Mouse (Mus musculus): ENCODE results near the gene Olfr355. TPM values are rescaled to one million over a fixed set of nuclear protein-coding genes. Genes with fewer than 3 reads are reported as not detected.

Olfr355 gene
- total RNA-seq (2015; ENCODE audit: low replicate concordance) = not detected in 2 replicates
- total RNA-seq (2017; ENCODE audit: low replicate concordance) = not detected in 2 replicates

- ATAC-seq (replicated peaks; ENCODE audit: low FRiP score, poor library complexity, severe bottlenecking) = no peak
Observed at GRCm38 (mm10) chr2:36928797-36929196, at the start of gene Olfr355. Gene Olfr355 (minus strand): TSS chr2:36928897.

- no peak for ATAC-seq (replicated peaks; ENCODE audit: low FRiP score, poor library complexity, severe bottlenecking)
Observed at GRCm38 (mm10) chr2:36936821-36937220, 8.1 kb upstream of the Olfr355 start, which contains the start of gene Olfr356. Gene Olfr356 (plus strand): TSS chr2:36937121.

GRCm38 (mm10) chr2:36905380-36905779, 23.3 kb downstream of the Olfr355 start, which contains the start of gene Olfr354:
Gene Olfr354 (plus strand): TSS chr2:36905680.
- ATAC-seq (replicated peaks; ENCODE audit: low FRiP score, poor library complexity, severe bottlenecking) = no peak

- ATAC-seq (replicated peaks; ENCODE audit: low FRiP score, poor library complexity, severe bottlenecking) = no peak
Observed at GRCm38 (mm10) chr2:36897114-36897513, 31.6 kb downstream of the Olfr355 start.

GRCm38 (mm10) chr2:36892836-36893235, 35.9 kb downstream of the Olfr355 start, which contains the start of gene Olfr353:
Gene Olfr353 (minus strand): TSS chr2:36892936.
- ATAC-seq (replicated peaks; ENCODE audit: low FRiP score, poor library complexity, severe bottlenecking) = no peak

Other genes with a start within 250 kb of the Olfr355 start
- not detected in 2 replicates for gene Olfr346, start 243.1 kb downstream of the Olfr355 start, total RNA-seq (2015; ENCODE audit: low replicate concordance)
- gene Olfr346, start 243.1 kb downstream of the Olfr355 start, total RNA-seq (2017; ENCODE audit: low replicate concordance) = not detected in 2 replicates
- not detected in 2 replicates for gene Olfr347, start 197.0 kb downstream of the Olfr355 start, total RNA-seq (2015; ENCODE audit: low replicate concordance)
- not detected in 2 replicates for gene Olfr347, start 197.0 kb downstream of the Olfr355 start, total RNA-seq (2017; ENCODE audit: low replicate concordance)
- not detected in 2 replicates for gene Olfr348, start 144.6 kb downstream of the Olfr355 start, total RNA-seq (2015; ENCODE audit: low replicate concordance)
- gene Olfr348, start 144.6 kb downstream of the Olfr355 start, total RNA-seq (2017; ENCODE audit: low replicate concordance) = not detected in 2 replicates
- gene Olfr50, start 138.4 kb downstream of the Olfr355 start, total RNA-seq (2015; ENCODE audit: low replicate concordance) = not detected in 2 replicates
- gene Olfr50, start 138.4 kb downstream of the Olfr355 start, total RNA-seq (2017; ENCODE audit: low replicate concordance) = not detected in 2 replicates
- gene Olfr3, start 111.9 kb downstream of the Olfr355 start, total RNA-seq (2015; ENCODE audit: low replicate concordance) = not detected in 2 replicates
- not detected in 2 replicates for gene Olfr3, start 111.9 kb downstream of the Olfr355 start, total RNA-seq (2017; ENCODE audit: low replicate concordance)
- not detected in 2 replicates for gene Olfr350, start 82.6 kb downstream of the Olfr355 start, total RNA-seq (2015; ENCODE audit: low replicate concordance)
- not detected in 2 replicates for gene Olfr350, start 82.6 kb downstream of the Olfr355 start, total RNA-seq (2017; ENCODE audit: low replicate concordance)
- gene Olfr351, start 66.2 kb downstream of the Olfr355 start, total RNA-seq (2015; ENCODE audit: low replicate concordance) = not detected in 2 replicates
- not detected in 2 replicates for gene Olfr351, start 66.2 kb downstream of the Olfr355 start, total RNA-seq (2017; ENCODE audit: low replicate concordance)
- gene Olfr352, start 60.4 kb downstream of the Olfr355 start, total RNA-seq (2015; ENCODE audit: low replicate concordance) = not detected in 2 replicates
- not detected in 2 replicates for gene Olfr352, start 60.4 kb downstream of the Olfr355 start, total RNA-seq (2017; ENCODE audit: low replicate concordance)
- not detected in 2 replicates for gene Olfr353, start 36.0 kb downstream of the Olfr355 start, total RNA-seq (2015; ENCODE audit: low replicate concordance)
- not detected in 2 replicates for gene Olfr353, start 36.0 kb downstream of the Olfr355 start, total RNA-seq (2017; ENCODE audit: low replicate concordance)
- gene Olfr354, start 23.2 kb downstream of the Olfr355 start, total RNA-seq (2015; ENCODE audit: low replicate concordance) = not detected in 2 replicates
- under 0.01 and 0.26 TPM in 2 replicates for gene Olfr354, start 23.2 kb downstream of the Olfr355 start, total RNA-seq (2017; ENCODE audit: low replicate concordance)
- gene Olfr356, start 8.2 kb upstream of the Olfr355 start, total RNA-seq (2015; ENCODE audit: low replicate concordance) = not detected in 2 replicates
- gene Olfr356, start 8.2 kb upstream of the Olfr355 start, total RNA-seq (2017; ENCODE audit: low replicate concordance) = not detected in 2 replicates
- not detected in 2 replicates for gene Olfr357, start 64.9 kb upstream of the Olfr355 start, total RNA-seq (2015; ENCODE audit: low replicate concordance)
- gene Olfr357, start 64.9 kb upstream of the Olfr355 start, total RNA-seq (2017; ENCODE audit: low replicate concordance) = not detected in 2 replicates
- not detected in 2 replicates for gene Olfr358, start 80.4 kb upstream of the Olfr355 start, total RNA-seq (2015; ENCODE audit: low replicate concordance)
- gene Olfr358, start 80.4 kb upstream of the Olfr355 start, total RNA-seq (2017; ENCODE audit: low replicate concordance) = not detected in 2 replicates
- not detected in 2 replicates for gene Olfr360, start 136.8 kb upstream of the Olfr355 start, total RNA-seq (2015; ENCODE audit: low replicate concordance)
- gene Olfr360, start 136.8 kb upstream of the Olfr355 start, total RNA-seq (2017; ENCODE audit: low replicate concordance) = not detected in 2 replicates
- not detected in 2 replicates for gene Olfr361, start 160.4 kb upstream of the Olfr355 start, total RNA-seq (2015; ENCODE audit: low replicate concordance)
- gene Olfr361, start 160.4 kb upstream of the Olfr355 start, total RNA-seq (2017; ENCODE audit: low replicate concordance) = not detected in 2 replicates
- gene Olfr362, start 189.0 kb upstream of the Olfr355 start, total RNA-seq (2015; ENCODE audit: low replicate concordance) = not detected in 2 replicates
- not detected in 2 replicates for gene Olfr362, start 189.0 kb upstream of the Olfr355 start, total RNA-seq (2017; ENCODE audit: low replicate concordance)
- gene Olfr364-ps1, start 210.4 kb upstream of the Olfr355 start, total RNA-seq (2015; ENCODE audit: low replicate concordance) = not detected in 2 replicates
- not detected in 2 replicates for gene Olfr364-ps1, start 210.4 kb upstream of the Olfr355 start, total RNA-seq (2017; ENCODE audit: low replicate concordance)

Data from erythroblast, adult 5-6 weeks (primary cell).